Mouse (Mus musculus) c-Kit-negative CD71-positive TER-119-positive erythroid progenitor cells, embryonic 14.5 days (primary cell): ENCODE measurements around the gene Rpf1.
A peak's percentile ranks its signal among the peaks of the same experiment; 100 is the strongest.

Source experiments
- DNase-seq: peaks from one replicate; pipeline ENCODE4 v3.0.0-alpha.2; 2013; ENCODE audit warnings: low read depth, low spot score

Gene Rpf1

DNA sequence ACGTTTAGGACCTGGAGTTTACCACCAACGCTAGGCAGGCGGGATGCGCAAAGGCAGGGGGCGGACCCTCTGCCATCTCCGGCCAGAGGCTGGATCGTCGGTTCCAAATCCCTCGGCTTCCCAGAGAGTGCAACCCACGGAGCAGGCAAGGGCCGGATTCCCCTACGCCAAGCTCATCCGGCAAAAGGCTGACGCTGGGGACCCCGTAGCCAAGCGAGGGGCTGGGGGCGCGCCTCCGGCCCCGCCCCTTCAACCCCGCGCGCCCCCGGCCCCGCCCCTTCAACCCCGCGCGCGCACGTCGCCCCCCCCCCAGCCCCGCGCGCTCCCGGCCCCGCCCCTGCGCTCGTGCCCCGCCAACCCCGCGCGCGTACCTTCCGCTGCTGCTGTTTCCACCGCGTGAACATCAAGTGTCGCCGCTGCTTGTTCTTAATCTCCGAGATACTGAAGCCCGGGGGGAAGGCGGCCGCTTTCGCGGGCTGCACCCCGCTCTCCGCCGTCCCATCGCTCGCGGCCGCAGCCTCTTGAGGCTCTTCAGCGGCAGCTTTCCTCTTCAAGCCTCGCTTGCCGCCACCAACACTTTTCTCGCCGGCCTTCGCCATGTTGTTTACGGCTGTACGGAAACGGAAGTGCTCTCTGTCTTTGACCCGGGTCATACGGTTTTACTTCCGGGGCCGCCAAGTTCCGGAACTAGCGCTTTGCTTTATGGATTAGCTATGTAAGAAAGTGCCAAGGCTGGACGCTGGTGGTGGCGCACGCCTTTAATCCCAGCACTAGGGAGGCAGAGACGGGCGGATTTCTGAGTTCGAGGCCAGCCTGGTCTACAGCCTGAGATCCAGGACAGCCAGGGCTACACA is at the start of gene Rpf1:
Rpf1 (minus strand) TSS at position 632 of the 854 bp plus-strand sequence.
- DNase-seq, result peak; percentile 82

DNA sequence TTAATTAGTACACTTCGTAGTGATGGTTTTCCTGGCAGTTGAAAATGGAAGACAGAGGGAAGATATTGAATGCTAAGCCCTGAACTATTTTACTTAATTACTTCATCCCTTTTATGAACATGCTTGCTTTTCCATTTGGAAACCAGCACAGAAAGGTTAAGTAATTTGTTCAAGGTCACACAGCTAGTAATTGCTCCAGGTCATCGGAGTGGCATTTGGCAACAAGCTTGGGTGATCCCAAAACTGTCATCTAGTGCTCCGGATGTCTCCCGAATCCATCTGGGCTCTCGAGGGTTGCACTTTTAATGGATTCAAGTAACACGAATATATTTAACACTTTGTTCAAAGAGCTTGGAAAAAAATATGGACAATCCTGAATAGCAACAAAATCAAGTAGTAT is 49.7 kb upstream of the Rpf1 start:
- DNase-seq, result no peak

DNA sequence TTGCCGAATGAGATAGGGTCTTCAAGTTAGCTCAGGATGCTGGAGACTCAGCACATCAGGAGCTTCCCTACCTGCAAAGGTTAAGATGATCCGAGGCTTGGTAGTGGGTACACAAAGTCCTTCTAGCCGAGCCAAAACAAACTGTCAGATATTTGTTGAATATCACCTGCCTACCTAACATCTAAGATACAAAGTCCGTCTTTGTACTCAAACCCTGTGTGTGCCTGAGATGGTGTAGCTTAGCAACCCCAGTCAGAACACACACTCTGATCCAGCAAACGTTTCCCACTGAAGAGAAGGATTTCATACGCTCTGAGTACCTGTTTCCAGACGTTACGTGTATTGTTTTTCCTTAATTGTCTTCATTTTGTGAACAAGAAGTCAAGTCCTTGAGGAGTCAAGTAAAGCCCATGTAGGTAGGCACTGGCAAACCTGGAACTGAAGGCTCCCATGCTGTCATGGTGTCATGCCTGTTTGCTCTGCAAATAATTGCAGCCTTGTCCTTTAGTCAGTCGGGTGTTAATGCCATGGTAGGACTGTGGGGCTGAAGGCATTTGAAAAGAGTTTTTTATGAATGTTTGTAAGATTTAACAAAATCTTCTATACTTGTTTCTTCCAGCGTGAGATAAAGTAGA is 49.0 kb upstream of the Rpf1 start, which contains the start of gene Uox:
Uox (plus strand) TSS at position 279 of the 635 bp plus-strand sequence.
- no peak for DNase-seq

DNA sequence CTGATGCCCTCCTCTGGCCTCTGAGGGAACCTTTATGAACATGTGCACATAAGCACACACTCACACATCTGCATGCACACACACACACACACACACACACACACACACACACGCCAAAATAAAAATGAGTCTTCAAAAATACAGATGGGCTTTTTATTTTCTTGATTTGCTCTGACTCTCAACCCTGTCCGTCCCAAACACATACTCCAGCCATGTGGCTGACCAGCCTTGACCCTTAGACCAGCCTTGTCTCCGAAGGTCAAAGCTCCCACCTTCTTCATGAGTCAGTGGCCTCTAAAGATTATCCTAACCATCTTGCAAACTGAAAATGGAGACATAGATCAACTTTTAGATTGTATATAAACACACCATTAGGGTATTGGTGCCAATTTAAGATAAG is 48.4 kb upstream of the Rpf1 start:
- no peak for DNase-seq

DNA sequence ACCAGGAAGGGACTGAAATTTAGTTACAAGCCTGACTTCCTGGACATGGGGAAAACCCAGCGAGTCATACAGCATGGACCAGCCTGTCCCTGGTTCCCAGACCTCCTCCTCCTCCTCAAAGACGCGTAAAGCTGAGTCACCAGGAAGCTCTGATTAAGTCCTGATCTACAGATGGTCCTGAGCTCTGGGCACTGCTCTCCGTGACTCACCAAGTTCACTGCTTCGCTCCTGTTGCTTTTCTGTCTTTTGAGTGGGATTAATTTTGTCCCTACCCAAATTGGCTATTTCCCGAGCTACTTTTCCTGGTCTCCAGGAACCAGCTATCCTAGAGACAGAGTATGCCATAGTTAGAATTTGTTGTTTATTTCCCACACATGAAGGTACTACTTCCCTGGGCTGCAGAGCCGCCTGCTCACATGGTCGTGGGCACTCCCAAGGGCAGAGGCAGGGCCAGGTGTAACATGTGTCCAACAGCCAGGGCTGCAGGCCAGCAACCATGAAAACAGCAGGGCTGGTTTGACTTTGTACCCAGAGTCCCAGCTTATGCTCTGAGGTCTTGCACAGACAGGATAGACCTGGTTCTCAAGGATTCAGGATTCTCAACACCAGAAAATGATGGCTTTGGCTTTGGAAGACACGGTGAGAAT is 46.8 kb upstream of the Rpf1 start:
- DNase-seq, result no peak

DNA sequence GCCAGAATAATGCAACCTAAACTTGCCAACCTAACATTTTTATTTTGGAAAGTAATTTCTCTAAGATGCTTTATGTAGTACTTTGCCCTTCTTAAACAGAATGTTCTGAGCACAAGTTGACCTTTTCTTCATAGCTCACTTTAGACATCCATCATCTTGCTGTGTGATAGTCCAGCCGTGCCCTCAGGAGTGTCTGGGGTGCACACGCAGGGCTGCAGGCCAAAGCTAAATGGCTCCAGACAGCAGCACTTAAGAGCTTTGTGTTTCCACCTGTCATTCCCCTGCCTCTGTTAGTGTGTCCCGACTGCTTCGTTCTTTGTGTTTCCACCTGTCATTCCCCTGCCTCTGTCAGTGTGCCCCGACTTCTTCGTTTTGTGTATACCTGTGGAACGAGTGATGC is 46.1 kb upstream of the Rpf1 start:
- no peak for DNase-seq

DNA sequence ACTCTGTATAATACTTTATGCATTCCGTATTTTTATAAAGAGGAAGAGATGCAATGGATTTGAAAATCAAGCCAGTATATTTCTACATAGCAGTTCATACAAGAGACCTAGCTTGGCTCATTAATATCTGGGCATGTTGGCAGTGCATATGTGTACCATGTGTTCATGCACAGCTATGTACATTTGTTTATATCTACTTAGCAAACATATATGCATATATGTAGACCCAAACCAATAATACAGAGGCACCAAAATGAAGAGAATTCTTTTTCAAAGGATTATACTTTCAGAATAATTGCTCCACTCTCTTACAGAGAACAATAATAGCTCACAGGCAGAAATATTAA is 43.8 kb upstream of the Rpf1 start:
- no peak for DNase-seq

DNA sequence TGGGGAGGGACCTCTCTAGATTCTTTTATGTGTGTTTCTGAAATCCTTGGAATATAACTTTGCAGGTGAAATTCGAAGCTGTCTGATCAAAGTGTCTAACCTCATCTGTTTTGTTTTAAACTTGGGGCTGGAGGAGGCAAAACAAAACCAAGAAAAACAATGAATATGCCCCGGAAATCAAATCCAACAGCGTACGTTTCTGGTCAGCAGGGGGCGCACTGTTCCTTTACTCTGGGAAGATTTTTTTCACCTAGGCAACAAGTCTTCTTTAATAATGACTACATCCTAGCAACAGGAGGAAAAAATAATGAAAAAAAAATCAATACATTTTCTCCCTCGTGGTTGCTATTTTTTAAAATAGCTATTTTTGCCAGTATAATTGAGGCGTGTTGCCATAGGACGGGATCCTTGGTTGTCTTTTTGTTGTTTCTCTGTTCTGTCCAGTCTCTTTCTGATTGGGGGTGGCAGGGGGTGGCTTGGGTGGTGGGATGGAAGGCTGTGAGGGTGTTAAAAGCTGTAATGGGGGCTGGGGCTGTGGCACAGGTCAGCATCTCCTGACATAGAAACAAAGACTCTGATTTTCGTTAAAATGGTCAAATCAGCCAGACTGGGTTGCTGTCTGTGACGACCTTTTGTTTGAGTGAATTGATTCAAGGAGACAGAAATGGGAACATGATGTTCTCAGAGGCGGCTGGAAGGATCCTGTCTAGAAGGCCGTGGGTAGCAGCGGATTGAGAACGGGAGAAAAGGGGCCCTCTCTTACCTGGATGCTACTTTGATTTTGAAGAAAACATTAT is 43.2 kb upstream of the Rpf1 start:
- DNase-seq, result peak; percentile 36

DNA sequence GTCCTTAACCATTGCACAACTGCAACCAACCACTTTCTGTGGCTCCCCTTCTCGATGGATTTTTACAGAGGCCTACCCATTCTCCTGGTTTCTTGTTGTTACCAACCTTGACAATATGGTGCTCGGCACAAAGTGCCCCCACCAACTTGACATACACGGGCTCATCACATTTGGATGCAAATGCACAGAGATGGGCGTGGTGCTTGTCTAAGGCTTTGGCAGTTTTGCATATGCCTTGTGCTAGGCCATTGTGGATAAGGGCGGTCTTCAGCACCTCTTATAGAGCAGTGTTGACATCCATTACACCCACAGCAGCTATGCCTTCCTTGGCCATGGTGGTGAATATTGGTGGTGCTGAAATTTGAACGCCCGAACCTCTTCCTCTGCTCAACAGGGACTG is 41.7 kb upstream of the Rpf1 start:
- no peak for DNase-seq

DNA sequence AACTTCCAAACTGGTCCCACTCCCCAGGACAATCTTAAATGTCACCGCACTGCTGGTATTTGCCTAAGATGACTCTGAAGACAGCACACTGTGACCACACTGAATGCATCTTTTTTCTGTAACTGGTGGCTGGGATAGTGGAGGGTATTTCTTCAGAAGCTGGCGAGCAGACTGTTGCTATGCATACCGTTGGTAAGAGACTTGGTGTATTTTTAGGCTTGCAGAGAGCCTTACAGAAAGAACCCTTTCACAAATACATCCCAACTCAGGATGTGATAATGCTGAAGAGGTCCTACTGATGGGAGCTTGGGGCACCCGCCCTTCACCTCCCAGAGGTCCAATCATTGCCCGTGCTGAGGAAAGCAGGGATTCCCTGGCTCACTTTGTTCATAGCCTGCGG is 36.3 kb upstream of the Rpf1 start:
- DNase-seq, result no peak

DNA sequence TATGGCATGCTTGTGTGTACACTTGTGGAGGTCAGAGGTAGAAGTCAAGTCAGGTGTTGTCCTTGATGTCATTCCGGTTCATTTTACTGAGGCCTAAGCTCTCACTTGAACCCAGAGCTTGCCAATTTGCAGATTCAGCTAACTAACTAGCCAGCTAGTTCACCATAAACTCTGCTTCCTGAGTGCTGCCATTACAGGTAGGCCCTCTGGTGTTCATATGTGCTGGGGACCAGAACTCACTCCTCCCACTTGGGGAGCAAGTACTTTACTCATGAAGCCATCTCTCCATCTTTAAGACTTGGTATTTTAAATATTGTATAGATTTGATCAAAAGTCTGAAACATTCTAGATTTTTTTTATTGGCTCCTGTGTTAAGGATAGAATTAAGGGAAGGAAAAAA is 35.3 kb upstream of the Rpf1 start:
- DNase-seq, result no peak

DNA sequence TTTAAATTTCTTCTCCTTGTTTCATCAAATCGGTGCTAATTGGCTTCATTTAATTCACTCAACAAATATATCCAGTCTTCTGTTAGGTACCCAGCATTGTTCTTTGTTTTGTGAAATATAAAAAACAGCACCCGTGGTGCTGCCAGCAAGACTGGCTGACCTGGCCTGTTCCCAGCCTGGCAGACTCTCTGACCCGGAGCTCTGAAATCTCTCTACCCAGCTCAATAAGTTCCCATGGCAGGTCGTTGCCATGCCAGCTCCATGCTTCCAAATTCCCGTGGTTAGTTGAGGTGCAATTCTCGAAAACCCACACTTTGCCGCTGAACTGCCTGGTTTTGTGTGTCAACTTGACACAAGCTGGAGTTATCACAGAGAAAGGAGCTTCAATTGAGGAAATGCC is 33.6 kb upstream of the Rpf1 start:
- DNase-seq, result no peak

DNA sequence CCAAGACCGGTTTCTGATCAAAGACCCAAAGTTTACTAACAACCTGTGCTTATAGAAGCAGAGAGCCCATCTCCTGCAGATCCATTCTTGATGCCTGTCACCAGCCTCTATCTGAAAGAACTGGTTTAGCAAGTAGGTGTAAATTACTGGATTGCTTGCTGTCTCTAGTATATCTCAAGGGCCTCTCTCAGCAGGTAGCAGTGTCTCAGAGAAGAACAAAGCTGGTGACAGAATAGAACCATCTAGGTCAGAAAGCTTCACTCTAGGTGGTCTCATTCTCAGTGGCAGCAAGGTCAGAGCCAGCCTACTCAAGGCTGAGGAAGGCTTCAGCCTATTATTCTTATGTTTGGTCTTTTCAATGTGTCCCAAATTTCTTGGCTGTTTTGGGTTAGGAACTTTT is 22.4 kb upstream of the Rpf1 start:
- no peak for DNase-seq

DNA sequence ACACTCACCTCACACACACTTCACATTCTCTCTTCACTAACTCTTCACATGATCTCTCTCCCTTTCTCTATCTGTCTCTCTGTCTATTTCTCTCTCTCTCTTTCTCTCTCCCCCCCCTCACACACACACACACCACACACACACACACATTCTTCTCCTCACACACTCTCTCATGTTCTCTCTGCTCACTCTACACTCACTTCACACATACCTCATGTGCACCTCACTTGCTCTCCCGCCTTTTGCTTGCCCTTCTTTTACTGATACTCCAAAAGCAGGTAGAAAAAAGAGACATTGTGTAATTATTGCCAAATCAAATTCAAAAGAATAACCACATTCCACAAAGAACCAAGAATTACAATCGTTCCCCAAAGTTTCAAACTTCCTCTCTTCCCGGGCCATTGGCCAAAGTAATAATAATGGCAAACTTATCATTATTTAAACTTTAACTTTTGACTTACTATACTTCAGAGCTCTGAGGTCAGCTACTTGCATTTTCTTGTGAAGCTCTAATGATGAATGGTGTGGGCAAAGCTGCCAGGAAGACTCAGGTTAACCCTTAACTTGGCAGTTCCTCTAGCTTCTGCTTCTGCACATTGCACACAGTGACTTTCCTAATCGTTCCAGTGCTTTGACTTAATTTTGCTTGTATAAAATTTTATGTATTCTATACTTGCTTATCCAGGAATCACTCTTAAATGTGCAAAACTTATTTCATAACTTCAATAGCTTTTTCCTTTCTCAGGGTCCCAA is 19.5 kb upstream of the Rpf1 start:
- DNase-seq, result no peak

DNA sequence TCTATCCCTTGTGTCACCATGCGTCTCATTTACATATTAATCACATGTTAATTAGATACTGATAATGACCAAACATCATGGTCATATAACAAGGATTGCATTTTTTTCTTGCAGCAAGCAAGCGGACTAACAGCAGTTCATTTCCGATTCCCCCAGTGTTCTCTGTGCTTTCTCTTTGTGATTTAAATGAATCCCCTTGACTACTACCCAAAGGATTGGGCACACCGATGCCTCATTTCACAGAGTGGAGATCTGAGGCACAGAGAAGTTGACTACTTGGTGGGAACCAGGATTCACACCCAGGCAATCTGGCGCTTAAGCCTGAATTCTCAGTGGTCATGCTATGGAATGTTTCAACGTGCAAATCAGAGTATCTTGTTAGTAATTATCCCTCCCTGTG is 13.8 kb upstream of the Rpf1 start:
- DNase-seq, result no peak

DNA sequence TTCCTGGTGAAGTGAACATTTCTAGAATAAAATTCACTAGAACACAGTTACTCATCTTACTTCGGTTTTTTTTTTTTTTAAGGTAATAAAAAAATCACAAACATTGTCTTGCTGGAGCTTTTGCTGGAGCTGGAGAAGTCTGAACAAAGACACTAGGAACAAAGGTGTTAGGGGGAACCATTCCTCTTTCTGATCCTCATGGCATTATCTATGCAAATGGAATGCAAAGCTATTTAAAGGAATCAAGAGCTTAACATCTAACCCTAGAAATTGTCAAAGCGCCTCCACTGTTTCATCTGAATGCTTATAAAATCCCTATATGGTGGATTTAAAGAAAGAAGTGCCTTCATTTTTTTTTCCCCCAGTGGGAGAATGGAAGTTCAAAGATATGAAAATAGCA is 7.1 kb upstream of the Rpf1 start:
- DNase-seq, result no peak

DNA sequence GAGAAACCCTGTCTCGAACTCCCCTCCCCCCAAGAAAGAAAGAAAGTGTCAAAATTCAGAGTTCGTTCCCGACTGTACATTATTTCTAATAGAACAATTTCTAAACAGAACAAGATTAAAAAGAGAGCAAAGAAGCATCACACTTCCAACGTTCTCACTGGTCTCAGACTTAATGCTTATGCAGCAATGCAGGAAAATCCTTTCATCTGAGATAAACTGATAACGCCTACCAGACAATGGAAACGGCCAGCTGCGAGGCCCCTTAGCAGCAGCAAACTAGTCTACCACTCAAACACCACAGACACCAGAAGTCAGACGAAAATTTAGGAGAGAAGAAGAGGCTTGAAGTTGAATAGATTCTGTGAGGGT is 407 bp upstream of the Rpf1 start:
- no peak for DNase-seq

DNA sequence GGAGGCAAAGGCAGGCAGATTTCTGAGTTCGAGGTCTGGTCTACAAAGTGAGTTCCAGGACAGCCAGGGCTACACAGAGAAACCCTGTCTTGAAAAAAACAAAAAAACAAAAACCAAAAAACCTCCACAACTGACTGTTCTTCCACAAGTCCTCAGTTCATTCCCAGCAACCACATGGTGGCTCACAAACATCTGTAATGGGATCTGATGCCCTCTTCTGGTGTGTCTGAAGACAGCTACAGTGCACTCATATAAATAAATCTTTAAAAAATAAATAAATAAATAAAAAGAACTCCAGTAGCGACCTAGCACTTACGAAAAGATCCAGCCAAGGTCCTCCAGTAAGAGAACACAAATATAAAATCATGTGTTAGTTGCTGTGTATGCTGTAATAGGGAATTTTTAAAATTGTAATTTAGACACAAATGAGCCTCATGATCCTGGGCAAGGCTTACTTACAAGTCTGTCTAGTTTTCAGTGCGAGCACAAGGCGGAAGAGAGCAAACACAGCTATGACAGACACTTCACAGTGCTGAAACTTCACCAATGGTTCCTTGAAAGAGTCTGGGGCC is 917 bp downstream of the Rpf1 start:
- no peak for DNase-seq

DNA sequence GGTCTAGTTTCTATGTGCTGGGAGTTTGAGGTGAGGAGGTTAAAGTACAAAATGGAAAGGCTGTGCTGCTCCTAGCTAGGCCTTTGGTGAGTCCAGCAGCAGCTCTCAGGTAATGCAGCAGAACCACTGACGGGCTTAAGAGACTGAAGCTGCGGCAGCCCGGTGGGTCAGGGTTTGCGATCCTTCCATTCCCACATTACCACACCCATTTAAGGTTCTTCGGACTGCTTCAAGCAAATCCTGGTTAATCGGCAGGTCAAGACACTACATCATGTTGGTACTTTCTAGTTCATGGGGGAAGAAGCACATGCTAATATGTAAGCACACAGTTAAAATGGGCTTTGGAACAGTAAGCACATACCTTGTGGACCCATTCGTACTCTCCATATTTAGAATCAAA is 14.5 kb downstream of the Rpf1 start:
- no peak for DNase-seq

DNA sequence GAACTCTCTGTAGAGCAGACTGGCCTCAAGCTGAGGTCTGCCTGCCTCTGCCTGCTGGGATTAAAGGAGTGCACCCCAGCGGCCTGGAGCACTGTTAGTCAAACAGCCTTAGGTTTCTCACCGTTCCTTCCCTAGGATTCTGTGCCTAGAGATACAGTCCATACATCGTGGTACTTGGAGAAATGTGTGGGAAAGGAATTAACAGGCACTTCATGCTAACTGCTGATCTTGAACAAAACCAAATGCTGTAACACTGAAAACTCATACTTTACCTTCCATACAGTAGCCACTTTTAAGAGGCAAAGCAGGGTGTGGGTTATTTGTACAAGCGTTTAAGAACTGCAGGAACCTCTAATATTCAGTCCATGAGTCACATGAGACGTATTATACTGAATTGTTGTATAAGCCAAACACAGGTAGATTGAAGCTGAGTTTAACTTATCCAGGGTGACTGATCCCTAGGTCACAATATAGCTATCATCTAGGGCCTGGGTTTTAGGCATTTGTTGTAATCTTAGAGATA is 19.6 kb downstream of the Rpf1 start:
- DNase-seq, result no peak

DNA sequence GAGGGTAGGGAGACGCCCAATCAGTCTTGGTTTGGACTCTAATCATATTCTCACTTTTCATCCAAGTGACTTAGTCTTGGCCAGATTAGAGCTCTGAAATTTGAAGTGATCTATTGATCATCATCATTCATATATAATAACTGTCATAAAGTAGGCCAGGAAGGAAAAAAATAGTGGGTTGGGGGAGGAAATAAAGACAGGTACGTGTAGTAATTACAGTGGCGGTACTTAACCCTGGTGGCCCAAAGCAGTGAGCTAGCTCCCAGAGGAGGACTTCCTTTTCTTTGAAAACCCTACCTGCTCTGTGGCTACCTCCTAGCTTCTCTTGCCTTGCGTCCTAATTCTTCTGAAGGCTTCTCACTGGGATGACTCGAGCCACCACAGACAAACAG is 20.4 kb downstream of the Rpf1 start:
- DNase-seq, result peak; percentile 9
